Mouse (Mus musculus) layer of hippocampus, postnatal 25 days (tissue): ENCODE results near the gene Bcan. TPM values are rescaled to one million over a fixed set of nuclear protein-coding genes. Genes with fewer than 3 reads are reported as not detected.

Source experiments
- DNase-seq, 2 experiments: peaks; one replicate each; pipeline ENCODE4 v3.0.0; 2022; ENCODE audit warnings: mixed read lengths in 2 of 2, low spot score in 1 of 2; ENCODE audit errors: extremely low spot score in 1 of 2
- total RNA-seq, 2 experiments: library from RNA; stranded (reverse); gene quantifications; 2 replicates each; pipeline ENCODE4 v1.2.3; 2021

Gene Bcan
- total RNA-seq, 2 experiments from 2014 or later = 329 to 388 TPM

GRCm38 (mm10) chr3:87998747-87999146 lies 1.3 kb downstream of the Bcan start:
- DNase-seq = no peak

- DNase-seq = no peak
Measured at GRCm38 (mm10) chr3:87996971-87997614, 2.9 kb downstream of the Bcan start.

DNA sequence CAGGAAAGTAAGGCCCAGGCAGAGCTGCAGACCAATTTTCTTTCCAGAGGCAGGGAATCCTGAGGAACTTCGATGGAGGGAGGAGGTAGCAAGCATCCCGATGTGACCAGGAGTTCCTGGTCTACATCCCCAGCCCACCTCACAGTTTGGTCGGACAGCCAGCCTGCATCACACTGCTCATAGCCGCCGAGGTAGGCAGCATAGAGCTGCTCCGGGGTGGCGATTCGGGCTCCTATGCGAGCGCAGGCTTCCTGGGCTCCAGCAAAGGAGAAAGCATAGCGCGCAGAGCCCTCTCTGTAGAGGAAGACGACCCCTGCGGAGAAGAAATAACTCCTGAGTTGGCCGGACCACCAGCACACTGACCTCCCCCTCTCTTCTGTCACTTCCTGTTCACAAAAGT lies 3.6 kb downstream of the Bcan start:
- DNase-seq = no peak

DNA sequence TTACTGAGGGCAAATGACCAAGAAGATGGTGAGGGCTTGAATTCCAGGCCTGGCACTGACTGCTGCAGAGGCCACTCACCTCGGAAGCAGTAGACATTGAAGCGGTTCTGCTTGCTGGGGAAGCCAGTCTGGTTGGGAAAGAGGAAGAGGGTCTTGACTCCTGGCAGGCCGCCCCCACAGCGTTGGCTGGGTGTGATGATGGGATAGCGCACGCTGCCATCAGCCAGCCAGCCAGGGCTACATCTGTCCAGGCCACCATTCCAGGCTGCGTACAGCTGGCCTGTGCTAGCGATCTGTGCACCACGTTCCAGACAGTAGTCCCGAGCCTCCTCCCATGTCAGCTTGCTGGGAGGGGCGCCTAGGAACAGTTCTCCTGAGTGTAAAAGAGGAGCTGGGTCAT lies 4.7 kb downstream of the Bcan start:
- no peak for DNase-seq

GRCm38 (mm10) chr3:87993436-87993835 lies 6.6 kb downstream of the Bcan start:
- no peak for DNase-seq

GRCm38 (mm10) chr3:87989935-87990334 lies 10.1 kb downstream of the Bcan start:
- no peak for DNase-seq

DNA sequence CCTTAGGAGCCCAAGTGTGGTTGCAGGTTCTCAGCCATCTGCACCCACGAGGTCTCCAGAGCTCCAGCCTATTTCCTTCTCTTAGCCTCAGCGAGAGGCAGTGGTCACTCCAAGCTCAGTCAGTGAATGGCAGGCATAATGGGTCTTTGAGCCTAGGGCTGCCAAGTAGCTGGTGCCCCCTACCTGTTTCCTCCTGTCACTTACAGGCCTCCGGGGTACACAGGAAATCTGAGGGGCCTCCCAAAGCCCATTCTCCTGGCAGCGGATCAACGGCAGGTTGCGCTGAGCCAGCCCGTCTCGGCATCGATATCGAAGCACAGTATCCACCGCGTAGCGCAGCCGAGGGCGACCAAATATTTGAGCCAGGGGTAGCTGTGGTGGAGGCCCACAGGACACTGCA lies 12.0 kb downstream of the Bcan start:
- DNase-seq = no peak

DNA sequence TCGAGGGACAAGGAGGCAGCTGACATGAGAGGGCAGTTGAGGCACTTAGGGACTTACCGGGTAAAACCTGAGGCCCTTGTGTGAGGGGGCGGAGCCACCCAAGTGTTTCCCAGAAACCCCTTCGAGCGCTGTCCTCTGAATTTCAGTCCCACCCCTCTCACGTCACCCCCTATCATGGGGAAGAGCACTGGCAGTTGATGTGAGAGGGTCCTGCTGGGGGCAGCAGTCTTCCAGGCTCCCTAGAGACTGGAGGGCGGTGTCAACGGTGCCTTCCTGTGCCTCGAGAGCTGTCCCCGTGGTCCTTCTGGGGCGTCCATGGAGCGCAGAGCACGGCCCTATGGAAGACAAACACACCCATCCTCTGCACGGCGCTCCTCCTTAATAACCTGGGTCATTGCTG lies 12.4 kb downstream of the Bcan start:
- no peak for DNase-seq

DNA sequence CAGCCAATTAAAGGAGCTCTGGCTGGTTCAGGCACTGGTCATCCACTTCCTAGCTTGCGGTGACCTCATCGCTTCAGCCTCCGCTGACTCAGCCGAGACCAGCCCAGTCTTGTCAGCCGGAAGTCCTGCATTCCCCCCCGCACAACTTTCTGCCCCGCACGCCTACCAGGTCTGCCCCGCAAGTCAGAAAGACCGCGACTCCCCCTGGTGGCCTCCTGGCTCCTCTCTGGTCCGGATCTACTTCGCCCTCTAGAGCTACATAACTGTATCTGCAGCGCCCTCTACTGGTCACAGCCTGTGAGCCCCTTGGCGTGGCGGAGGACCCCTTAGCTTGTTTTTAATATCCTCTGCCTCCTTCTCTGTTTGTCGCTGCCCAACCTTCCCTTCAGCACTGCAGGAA lies 13.2 kb downstream of the Bcan start:
- DNase-seq = peak; percentile 91 to 99

- no peak for DNase-seq
Measured at GRCm38 (mm10) chr3:87985505-87986320, 14.3 kb downstream of the Bcan start.

DNA sequence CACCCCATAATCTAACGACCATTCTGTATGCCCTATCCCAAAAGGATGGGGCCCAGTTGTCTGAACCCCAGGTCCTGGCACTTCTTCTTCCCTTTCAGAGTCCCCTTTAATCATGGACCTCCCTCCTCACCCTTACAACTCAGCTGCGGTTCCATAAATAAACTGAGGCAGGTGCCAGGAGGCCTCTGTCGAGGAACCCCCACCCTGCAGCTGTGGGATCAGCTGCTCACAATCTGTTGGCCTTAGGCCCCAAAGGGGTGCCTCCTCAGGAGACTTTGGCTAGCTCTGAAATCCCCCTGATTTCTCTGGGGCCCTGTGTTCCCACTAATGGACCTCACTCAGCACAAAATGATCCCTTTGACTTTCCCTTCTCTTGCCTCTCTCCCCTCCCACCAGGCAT lies 15.9 kb downstream of the Bcan start:
- DNase-seq = no peak

GRCm38 (mm10) chr3:87983627-87984026 lies 16.4 kb downstream of the Bcan start:
- no peak for DNase-seq

GRCm38 (mm10) chr3:87982836-87983601 lies 17.0 kb downstream of the Bcan start:
- no peak for DNase-seq

DNA sequence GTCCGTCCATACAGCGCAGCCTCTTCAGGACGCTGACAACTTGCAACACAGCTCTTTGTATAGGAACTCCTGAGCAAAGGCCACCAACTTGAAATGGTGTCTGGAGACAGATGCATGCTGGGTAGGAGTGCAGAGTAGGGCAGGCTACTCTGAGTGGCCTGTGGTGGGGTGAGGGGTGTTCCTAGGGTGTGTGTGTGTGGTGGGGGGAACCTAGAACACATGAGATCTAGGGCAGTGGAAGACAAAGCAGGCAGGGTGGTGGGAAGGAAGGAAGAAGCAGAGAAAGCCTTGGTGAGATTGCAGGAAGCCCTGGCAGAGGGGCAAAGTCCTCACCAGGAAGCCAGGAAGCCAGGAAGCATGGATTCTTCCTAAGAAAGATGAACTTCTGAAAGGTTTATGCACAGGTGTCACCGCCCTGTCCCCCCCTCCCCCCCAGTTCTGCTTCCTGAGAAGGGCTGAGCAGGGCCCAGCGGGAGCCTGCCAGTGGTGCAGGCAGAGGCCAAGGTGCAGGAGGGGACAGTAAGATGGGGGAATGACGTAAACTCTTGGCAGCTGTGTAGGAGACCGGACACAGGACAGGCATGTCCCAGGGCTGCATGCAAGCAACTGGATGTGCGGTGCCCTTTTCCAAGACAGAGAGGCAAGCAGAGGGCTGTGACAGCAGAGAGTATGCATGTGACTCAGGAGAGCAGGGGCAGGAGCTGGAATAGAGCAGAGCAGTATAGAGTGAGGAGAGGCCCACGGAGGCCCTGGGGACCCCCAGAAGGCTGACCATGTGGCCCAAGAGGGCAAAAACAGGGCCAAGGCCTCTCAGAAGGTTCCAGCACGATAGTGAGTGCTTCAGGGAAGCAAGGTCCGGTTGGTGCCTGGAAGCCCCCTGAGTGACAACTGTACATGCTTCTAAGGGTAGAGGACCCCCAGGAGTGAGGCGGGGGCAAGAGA lies 17.9 kb downstream of the Bcan start:
- DNase-seq = no peak

DNA sequence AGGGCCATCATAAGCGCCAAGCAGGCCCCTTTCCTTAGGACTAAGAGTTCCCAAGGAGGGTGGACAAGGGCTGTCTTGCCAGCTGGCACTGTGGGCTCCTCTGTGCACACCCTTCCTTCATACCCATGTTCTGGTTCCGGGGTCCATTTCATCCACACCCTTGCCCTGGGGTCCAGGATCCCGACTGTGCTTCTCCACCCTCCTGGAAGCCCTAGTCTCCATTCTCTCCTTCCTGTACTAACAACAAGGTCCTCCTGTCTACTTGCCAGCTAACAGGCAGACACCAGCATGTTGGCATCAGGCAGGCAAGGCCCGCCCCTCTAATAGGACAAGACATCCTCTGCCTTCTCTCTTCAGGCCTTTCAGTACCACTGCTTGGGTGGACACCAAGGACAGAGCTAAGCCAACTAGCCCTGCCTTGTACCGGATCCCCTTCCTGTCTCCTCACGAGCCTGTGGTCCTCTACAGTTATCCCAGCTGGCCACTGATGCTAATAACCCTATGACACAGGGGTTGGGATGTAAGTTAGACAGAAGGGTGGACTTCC lies 18.7 kb downstream of the Bcan start:
- no peak for DNase-seq

DNA sequence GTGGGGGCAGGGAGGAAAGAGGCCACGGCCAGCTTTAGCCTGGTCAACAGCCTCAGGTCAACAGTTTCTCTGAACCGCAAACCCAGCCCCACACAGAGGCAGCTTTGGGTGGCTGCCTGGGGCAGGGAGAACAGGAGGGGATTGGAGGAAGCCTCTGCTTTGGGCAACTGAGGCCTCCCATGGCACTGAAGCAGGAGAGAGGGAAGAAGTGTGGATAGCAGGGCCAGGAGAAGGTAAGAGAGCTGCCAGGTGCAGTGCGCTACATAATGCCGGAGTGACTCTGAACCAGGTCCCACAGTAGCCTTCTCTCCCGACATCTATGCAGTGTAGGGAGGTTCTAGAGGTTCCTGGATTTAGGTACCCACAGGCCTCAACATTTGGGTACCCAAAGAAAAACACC lies 19.3 kb downstream of the Bcan start:
- DNase-seq = no peak

DNA sequence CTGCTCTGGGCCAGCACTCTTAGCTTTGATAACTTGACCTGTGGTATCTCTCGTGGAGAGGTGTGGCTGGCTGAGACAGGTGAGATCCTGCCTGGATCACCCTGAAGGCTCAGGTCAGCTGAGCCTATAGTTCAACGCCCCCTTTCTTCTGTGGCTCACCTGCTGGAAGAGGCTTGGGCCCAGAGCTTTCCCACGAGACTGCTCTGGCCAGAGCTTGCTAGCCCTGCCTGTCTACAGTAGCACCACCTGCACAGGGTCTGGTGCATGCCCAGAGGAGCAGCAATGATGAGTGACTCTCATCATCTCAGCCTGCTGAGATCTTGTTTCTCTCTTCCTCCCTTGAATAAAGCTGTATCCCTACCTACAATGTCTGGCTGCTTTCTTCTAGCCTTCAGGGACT lies 19.9 kb downstream of the Bcan start:
- no peak for DNase-seq

DNA sequence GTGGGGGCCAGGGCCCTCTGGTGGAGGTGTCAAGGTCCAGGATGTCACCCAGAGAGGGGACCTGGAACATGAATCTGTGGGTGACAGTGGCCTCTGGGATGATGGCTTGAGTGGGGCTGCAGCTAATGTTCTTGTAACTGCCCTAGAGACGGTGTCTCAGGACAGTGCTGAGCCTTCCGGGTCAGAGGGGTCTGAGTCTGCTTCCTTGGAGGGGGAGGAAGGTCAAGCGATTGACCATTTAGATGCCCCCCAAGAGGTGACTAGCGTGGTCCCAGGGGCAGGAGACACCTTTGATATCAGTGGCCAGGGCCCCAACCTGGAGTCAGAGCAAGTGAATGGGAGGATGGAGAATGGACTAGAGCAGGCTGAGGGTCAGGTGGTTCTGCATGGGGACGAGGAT lies 20.5 kb downstream of the Bcan start:
- no peak for DNase-seq

GRCm38 (mm10) chr3:87974381-87974987 lies 25.5 kb downstream of the Bcan start:
- no peak for DNase-seq
